Mouse (Mus musculus): ENCODE data around the gene Etv5. TPM values are rescaled to one million over a fixed set of nuclear protein-coding genes. Genes with fewer than 3 reads are reported as not detected.
"Not testable (repeated sequence)": the region's sequence is repeated elsewhere in the genome, so short reads cannot be mapped to it uniquely, and the experiment has no call there.

Gene Etv5
- polyA plus RNA-seq, 1 experiment, result 6.5 TPM

GRCm38 (mm10) chr16:22374898-22375297, 64.6 kb downstream of the Etv5 start:
- Histone ChIP-seq H3K27ac (ENCODE audit: insufficient read depth, low read length) (no peak overlapping the region), H3K36me3 (ENCODE audit: control insufficient read depth, insufficient read depth, low read length) (no peaks in the 10 kb centered on the region), H3K27me3 (ENCODE audit: control insufficient read depth, insufficient read depth, low read length) (no peaks in the 10 kb centered on the region), H3K4me1 (ENCODE audit: control insufficient read depth, insufficient read depth, insufficient read length) (no peaks in the 10 kb centered on the region), H3K4me3 (ENCODE audit: extremely low read depth, insufficient read depth, insufficient read length) (no peak overlapping the region)
- 79% methylated on average over 2 of the region's 2 CpGs for WGBS
- TF ChIP-seq CTCF (IDR thresholded peaks at IDR 0.05; ENCODE audit: extremely low read depth, insufficient read depth, insufficient read length, insufficient replicate concordance) (no peak), POLR2A (IDR thresholded peaks at IDR 0.05; ENCODE audit: low read depth, low read length) (no peak)
- no peak for DNase-seq (ENCODE audit: low read depth in 1 of 2, low spot score in 2 of 2)

- 80% methylated on average over 10 of the region's 10 CpGs for WGBS
- DNase-seq (ENCODE audit: low read depth in 1 of 2, low spot score in 2 of 2), result no peak
- H3K4me1 ChIP-seq (ENCODE audit: control insufficient read depth, insufficient read depth, insufficient read length), result no peaks in the 10 kb centered on the region
- no peak overlapping the region for H3K27ac ChIP-seq (ENCODE audit: insufficient read depth, low read length)
- no peaks in the 10 kb centered on the region for H3K27me3 ChIP-seq (ENCODE audit: control insufficient read depth, insufficient read depth, low read length)
- no peak overlapping the region for H3K4me3 ChIP-seq (ENCODE audit: extremely low read depth, insufficient read depth, insufficient read length)
- H3K36me3 ChIP-seq (ENCODE audit: control insufficient read depth, insufficient read depth, low read length), result no peaks in the 10 kb centered on the region
- TF ChIP-seq CTCF (IDR thresholded peaks at IDR 0.05; ENCODE audit: extremely low read depth, insufficient read depth, insufficient read length, insufficient replicate concordance) (no peak), POLR2A (IDR thresholded peaks at IDR 0.05; ENCODE audit: low read depth, low read length) (no peak)
Observed at GRCm38 (mm10) chr16:22372701-22373124, 66.8 kb downstream of the Etv5 start.

GRCm38 (mm10) chr16:22372225-22372624, 67.3 kb downstream of the Etv5 start:
- Histone ChIP-seq H3K4me1 (ENCODE audit: control insufficient read depth, insufficient read depth, insufficient read length) (no peaks in the 10 kb centered on the region), H3K27me3 (ENCODE audit: control insufficient read depth, insufficient read depth, low read length) (no peaks in the 10 kb centered on the region), H3K36me3 (ENCODE audit: control insufficient read depth, insufficient read depth, low read length) (no peaks in the 10 kb centered on the region), H3K27ac (ENCODE audit: insufficient read depth, low read length) (no peak overlapping the region), H3K4me3 (ENCODE audit: extremely low read depth, insufficient read depth, insufficient read length) (no peak overlapping the region)
- no peak for TF ChIP-seq POLR2A (IDR thresholded peaks at IDR 0.05; ENCODE audit: low read depth, low read length)
- no peak for TF ChIP-seq CTCF (IDR thresholded peaks at IDR 0.05; ENCODE audit: extremely low read depth, insufficient read depth, insufficient read length, insufficient replicate concordance)
- 64% methylated on average over 1 of the region's 1 CpGs for WGBS
- DNase-seq (ENCODE audit: low read depth in 1 of 2, low spot score in 2 of 2), result no peak

- DNase-seq (ENCODE audit: low read depth in 1 of 2, low spot score in 2 of 2), result no peak
- 94% methylated on average over 7 of the region's 7 CpGs for WGBS
Observed at GRCm38 (mm10) chr16:22367099-22367498, 72.4 kb downstream of the Etv5 start.

GRCm38 (mm10) chr16:22366040-22366439, 73.5 kb downstream of the Etv5 start:
- no peak overlapping the region for H3K27ac ChIP-seq (ENCODE audit: insufficient read depth, low read length)
- 86% methylated on average over 7 of the region's 7 CpGs for WGBS
- TF ChIP-seq CTCF (IDR thresholded peaks at IDR 0.05; ENCODE audit: extremely low read depth, insufficient read depth, insufficient read length, insufficient replicate concordance) (no peak), POLR2A (IDR thresholded peaks at IDR 0.05; ENCODE audit: low read depth, low read length) (no peak)
- no peaks in the 10 kb centered on the region for H3K36me3 ChIP-seq (ENCODE audit: control insufficient read depth, insufficient read depth, low read length)
- no peaks in the 10 kb centered on the region for H3K27me3 ChIP-seq (ENCODE audit: control insufficient read depth, insufficient read depth, low read length)
- H3K4me1 ChIP-seq (ENCODE audit: control insufficient read depth, insufficient read depth, insufficient read length), result no peaks in the 10 kb centered on the region
- no peak overlapping the region for H3K4me3 ChIP-seq (ENCODE audit: extremely low read depth, insufficient read depth, insufficient read length)
- DNase-seq (ENCODE audit: low read depth in 1 of 2, low spot score in 2 of 2), result no peak

More at GRCm38 (mm10) chr16:22367099-22367498, 72.4 kb downstream of the Etv5 start:
- Histone ChIP-seq H3K27ac (ENCODE audit: insufficient read depth, low read length) (no peak overlapping the region), H3K4me1 (ENCODE audit: control insufficient read depth, insufficient read depth, insufficient read length) (no peaks in the 10 kb centered on the region), H3K4me3 (ENCODE audit: extremely low read depth, insufficient read depth, insufficient read length) (no peak overlapping the region), H3K36me3 (ENCODE audit: control insufficient read depth, insufficient read depth, low read length) (no peaks in the 10 kb centered on the region), H3K27me3 (ENCODE audit: control insufficient read depth, insufficient read depth, low read length) (no peaks in the 10 kb centered on the region)
- TF ChIP-seq CTCF (IDR thresholded peaks at IDR 0.05; ENCODE audit: extremely low read depth, insufficient read depth, insufficient read length, insufficient replicate concordance) (no peak), POLR2A (IDR thresholded peaks at IDR 0.05; ENCODE audit: low read depth, low read length) (no peak)

- TF ChIP-seq POLR2A (IDR thresholded peaks at IDR 0.05; ENCODE audit: low read depth, low read length) (no peak), CTCF (IDR thresholded peaks at IDR 0.05; ENCODE audit: extremely low read depth, insufficient read depth, insufficient read length, insufficient replicate concordance) (no peak)
Observed at GRCm38 (mm10) chr16:22365596-22365995, 73.9 kb downstream of the Etv5 start.

GRCm38 (mm10) chr16:22358701-22359354, 80.7 kb downstream of the Etv5 start:
- Histone ChIP-seq H3K27ac (ENCODE audit: insufficient read depth, low read length) (peak overlapping the region; percentile 35; the same call in 1 of the 2 replicates), H3K36me3 (ENCODE audit: control insufficient read depth, insufficient read depth, low read length) (no peaks in the 10 kb centered on the region), H3K4me1 (ENCODE audit: control insufficient read depth, insufficient read depth, insufficient read length) (peaks cover 4% of the 10 kb centered on the region; the same call in 1 of the 2 replicates), H3K27me3 (ENCODE audit: control insufficient read depth, insufficient read depth, low read length) (0 out of 2 replicates have a peak, but pooled peaks cover 1% of the 10 kb centered on the region), H3K4me3 (ENCODE audit: extremely low read depth, insufficient read depth, insufficient read length) (no peak overlapping the region)
- WGBS, result 22% methylated on average over 18 of the region's 18 CpGs
- TF ChIP-seq CTCF (IDR thresholded peaks at IDR 0.05; ENCODE audit: extremely low read depth, insufficient read depth, insufficient read length, insufficient replicate concordance) (no peak), POLR2A (IDR thresholded peaks at IDR 0.05; ENCODE audit: low read depth, low read length) (no peak)
- DNase-seq (ENCODE audit: low read depth in 1 of 2, low spot score in 2 of 2), result no peak

More at GRCm38 (mm10) chr16:22365596-22365995, 73.9 kb downstream of the Etv5 start:
- 82% methylated on average over 3 of the region's 3 CpGs for WGBS
- no peak for DNase-seq (ENCODE audit: low read depth in 1 of 2, low spot score in 2 of 2)
- Histone ChIP-seq H3K27ac (ENCODE audit: insufficient read depth, low read length) (no peak overlapping the region), H3K4me1 (ENCODE audit: control insufficient read depth, insufficient read depth, insufficient read length) (no peaks in the 10 kb centered on the region), H3K36me3 (ENCODE audit: control insufficient read depth, insufficient read depth, low read length) (no peaks in the 10 kb centered on the region), H3K27me3 (ENCODE audit: control insufficient read depth, insufficient read depth, low read length) (no peaks in the 10 kb centered on the region), H3K4me3 (ENCODE audit: extremely low read depth, insufficient read depth, insufficient read length) (no peak overlapping the region)

- H3K36me3 ChIP-seq (ENCODE audit: control insufficient read depth, insufficient read depth, low read length); H3K27me3 ChIP-seq (ENCODE audit: control insufficient read depth, insufficient read depth, low read length); H3K4me3 ChIP-seq (ENCODE audit: extremely low read depth, insufficient read depth, insufficient read length); H3K27ac ChIP-seq (ENCODE audit: insufficient read depth, low read length); DNase-seq (ENCODE audit: low read depth in 1 of 2, low spot score in 2 of 2): not testable (repeated sequence)
- WGBS, result 86% methylated on average over 5 of the region's 5 CpGs
- H3K4me1 ChIP-seq (ENCODE audit: control insufficient read depth, insufficient read depth, insufficient read length), result peaks cover 11% of the 10 kb centered on the region; the same call in 1 of the 2 replicates
Observed at GRCm38 (mm10) chr16:22354177-22354576, 85.3 kb downstream of the Etv5 start.

Data from spleen, adult 2 months (tissue).